Mouse (Mus musculus) MEL (cell line): ENCODE data around the gene Zfand3.

Experiments used
- EP300 ChIP-seq, 2 experiments: IDR thresholded peaks; 2 replicates each; pipeline ENCODE4 v1.6.1; 2011; ENCODE audit warnings: improper control_type of control experiment in 2 of 2, low read length in 2 of 2, low read depth in 1 of 2, mild to moderate bottlenecking in 1 of 2
- POLR2A ChIP-seq, 2 experiments: IDR thresholded peaks; 2 replicates each; pipeline ENCODE4 v1.6.1; 2011 to 2012; ENCODE audit warnings: low read length in 2 of 2, mild to moderate bottlenecking in 2 of 2, control low read depth in 1 of 2, improper control_type of control experiment in 1 of 2, low read depth in 1 of 2, moderate library complexity in 1 of 2; ENCODE audit not compliant: control insufficient read depth in 1 of 2, insufficient read depth in 1 of 2, poor library complexity in 1 of 2
- UBTF ChIP-seq: IDR thresholded peaks from 2 replicates; pipeline ENCODE4 v1.6.1; 2012; ENCODE audit warnings: low read depth, mild to moderate bottlenecking, inconsistent platforms, low read length, improper control_type of control experiment, moderate library complexity, borderline replicate concordance; ENCODE audit not compliant: insufficient read depth

DNA sequence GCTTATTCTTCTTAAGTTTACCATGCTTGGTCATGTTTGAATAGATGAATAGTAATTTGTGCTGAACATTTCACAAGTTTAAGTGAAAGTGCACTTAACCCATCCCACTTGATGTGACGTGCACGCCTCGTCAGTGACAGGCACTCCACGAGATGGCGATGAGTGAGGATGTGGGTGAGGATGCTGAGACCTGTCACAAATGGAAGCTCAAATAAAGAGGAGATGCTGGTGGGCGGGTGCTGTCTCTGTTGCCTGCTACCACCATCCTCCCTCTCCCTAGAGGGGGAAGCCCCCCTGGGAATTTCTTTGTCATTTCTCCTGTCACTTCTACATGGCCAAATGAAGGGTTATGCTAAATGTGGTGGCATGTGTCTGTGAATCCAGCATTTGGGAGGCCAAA is 123.9 kb downstream of the Zfand3 start:
- no peak for TF ChIP-seq UBTF
- no peak for TF ChIP-seq EP300 (IDR thresholded peaks at IDR 0.05; ENCODE audit: low read depth in 1 of 2, low read length in 2 of 2)
- no peak for TF ChIP-seq POLR2A (IDR thresholded peaks at IDR 0.05; ENCODE audit: control insufficient read depth in 1 of 2, insufficient read depth in 1 of 2, low read depth in 1 of 2, low read length in 2 of 2, poor library complexity in 1 of 2)
